Mouse (Mus musculus): ENCODE data around the gene Cdx4. TPM values are rescaled to one million over a fixed set of nuclear protein-coding genes. Genes with fewer than 3 reads are reported as not detected.

Cdx4 gene
- not detected for total RNA-seq (2022)

- no peak for DNase-seq (ENCODE audit: low spot score in 2 of 2)
These were observed at the start of gene Cdx4 for GRCm38 (mm10) chrX:103321146-103321545. TSS of gene Cdx4 (plus strand) at chrX:103321398.

GRCm38 (mm10) chrX:103274325-103274724, 46.9 kb upstream of the Cdx4 start:
- no peak for DNase-seq (ENCODE audit: low spot score in 2 of 2)

GRCm38 (mm10) chrX:103286899-103287722, 34.1 kb upstream of the Cdx4 start:
- no peak for DNase-seq (ENCODE audit: low spot score in 2 of 2)

- DNase-seq (ENCODE audit: low spot score in 2 of 2) = no peak
These were observed 33.3 kb upstream of the Cdx4 start for GRCm38 (mm10) chrX:103287846-103288377.

- DNase-seq (ENCODE audit: low spot score in 2 of 2) = no peak
These were observed 32.5 kb upstream of the Cdx4 start for GRCm38 (mm10) chrX:103288485-103289330.

- DNase-seq (ENCODE audit: low spot score in 2 of 2) = no peak
These were observed 22.3 kb upstream of the Cdx4 start for GRCm38 (mm10) chrX:103298937-103299336.

- DNase-seq (ENCODE audit: low spot score in 2 of 2) = no peak
These were observed 12.9 kb upstream of the Cdx4 start for GRCm38 (mm10) chrX:103308262-103308661.

- DNase-seq (ENCODE audit: low spot score in 2 of 2) = no peak
These were observed 9.5 kb upstream of the Cdx4 start for GRCm38 (mm10) chrX:103311723-103312122.

GRCm38 (mm10) chrX:103314146-103314545, 7.1 kb upstream of the Cdx4 start:
- no peak for DNase-seq (ENCODE audit: low spot score in 2 of 2)

GRCm38 (mm10) chrX:103325900-103326299, 4.7 kb downstream of the Cdx4 start:
- DNase-seq (ENCODE audit: low spot score in 2 of 2) = no peak

GRCm38 (mm10) chrX:103329386-103329785, 8.2 kb downstream of the Cdx4 start:
- DNase-seq (ENCODE audit: low spot score in 2 of 2) = no peak

- DNase-seq (ENCODE audit: low spot score in 2 of 2) = no peak
These were observed 10.1 kb downstream of the Cdx4 start for GRCm38 (mm10) chrX:103331125-103331858.

GRCm38 (mm10) chrX:103341369-103342113, 20.3 kb downstream of the Cdx4 start:
- no peak for DNase-seq (ENCODE audit: low spot score in 2 of 2)

- no peak for DNase-seq (ENCODE audit: low spot score in 2 of 2)
These were observed 34.6 kb downstream of the Cdx4 start for GRCm38 (mm10) chrX:103355784-103356183.

- peak; percentile 5 to 7 for DNase-seq (ENCODE audit: low spot score in 2 of 2)
These were observed 35.1 kb downstream of the Cdx4 start, which contains the start of gene Chic1 for GRCm38 (mm10) chrX:103356287-103356686. TSS of gene Chic1 (plus strand) at chrX:103356476.

GRCm38 (mm10) chrX:103356761-103357236, 35.6 kb downstream of the Cdx4 start:
- no peak for DNase-seq (ENCODE audit: low spot score in 2 of 2)

GRCm38 (mm10) chrX:103366201-103366600, 45.0 kb downstream of the Cdx4 start:
- DNase-seq (ENCODE audit: low spot score in 2 of 2) = no peak

GRCm38 (mm10) chrX:103368650-103369049, 47.5 kb downstream of the Cdx4 start:
- DNase-seq (ENCODE audit: low spot score in 2 of 2) = no peak

GRCm38 (mm10) chrX:103371221-103371620, 50.0 kb downstream of the Cdx4 start:
- DNase-seq (ENCODE audit: low spot score in 2 of 2) = no peak

GRCm38 (mm10) chrX:103371627-103372026, 50.4 kb downstream of the Cdx4 start:
- DNase-seq (ENCODE audit: low spot score in 2 of 2) = no peak
